Mouse (Mus musculus) hindbrain, embryonic 16.5 days (tissue): ENCODE data around the gene Hyou1. TPM values are rescaled to one million over a fixed set of nuclear protein-coding genes. Genes with fewer than 3 reads are reported as not detected.
"Not testable (repeated sequence)": the region's sequence is repeated elsewhere in the genome, so short reads cannot be mapped to it uniquely, and the experiment has no call there.

Source experiments
- ATAC-seq: fragments of 200-750 bp; cut with Nextera tagmentation; 2 replicates; pipeline ENCODE4 v1.8.0; 2017; ENCODE audit warnings: moderate TSS enrichment, moderate library complexity
- H3K27ac ChIP-seq: fragments of 300-500 bp; sonication (generic); 2 replicates; pipeline ENCODE4 v1.5.1; 2014; ENCODE audit warnings: low read depth, mild to moderate bottlenecking, control low read depth, low read length, moderate library complexity
- H3K27me3 ChIP-seq: fragments of 300-500 bp; sonication (generic); replicated peaks from 2 replicates; pipeline ENCODE4 v1.6.1; 2014; ENCODE audit warnings: low read length; ENCODE audit not compliant: control insufficient read depth, insufficient read depth
- H3K36me3 ChIP-seq: fragments of 300-500 bp; sonication (generic); 2 replicates; pipeline ENCODE4 v1.6.1; 2014; ENCODE audit warnings: mild to moderate bottlenecking, low read length, moderate library complexity, mixed read lengths; ENCODE audit not compliant: control insufficient read depth, insufficient read depth
- H3K4me1 ChIP-seq: fragments of 300-500 bp; sonication (generic); 2 replicates; pipeline ENCODE4 v1.6.1; 2014; ENCODE audit warnings: low read depth, low read length; ENCODE audit not compliant: control insufficient read depth, insufficient read depth
- H3K4me2 ChIP-seq: fragments of 300-500 bp; sonication (generic); 2 replicates; pipeline ENCODE4 v1.6.1; 2014; ENCODE audit warnings: mild to moderate bottlenecking, low read length, control low read depth, moderate library complexity
- H3K4me3 ChIP-seq: fragments of 300-500 bp; sonication (generic); 2 replicates; pipeline ENCODE4 v1.5.1; 2014; ENCODE audit warnings: mild to moderate bottlenecking, low read length, control low read depth, moderate library complexity
- H3K9ac ChIP-seq: fragments of 300-500 bp; sonication (generic); 2 replicates; pipeline ENCODE4 v1.6.1; 2014; ENCODE audit warnings: low read depth, mild to moderate bottlenecking, control low read depth, low read length, moderate library complexity
- H3K9me3 ChIP-seq: fragments of 300-500 bp; sonication (generic); 2 replicates; pipeline ENCODE4 v1.6.1; 2014; ENCODE audit warnings: mild to moderate bottlenecking, low read length, moderate library complexity; ENCODE audit not compliant: control insufficient read depth
- WGBS: fragments of 180-500 bp; shearing (Covaris S2); extraction: QIAGEN DNeasy Blood & Tissue Kit; methylation state at CpG from one replicate; pipeline ENCODE4 v1.1.7; 2014; 5-methylcytosine and 5-hydroxymethylcytosine counted together
- polyA plus RNA-seq: library from polyadenylated mRNA; unstranded; fragments of >200 nt; fragmentation: Nextera tagmentation; extraction: Ambion mirVana; gene quantifications from 2 replicates; pipeline ENCODE4 v1.2.1, GENCODE M21; 2015

Hyou1 gene
- polyA plus RNA-seq: 25.3 and 29.0 TPM in 2 replicates

DNA sequence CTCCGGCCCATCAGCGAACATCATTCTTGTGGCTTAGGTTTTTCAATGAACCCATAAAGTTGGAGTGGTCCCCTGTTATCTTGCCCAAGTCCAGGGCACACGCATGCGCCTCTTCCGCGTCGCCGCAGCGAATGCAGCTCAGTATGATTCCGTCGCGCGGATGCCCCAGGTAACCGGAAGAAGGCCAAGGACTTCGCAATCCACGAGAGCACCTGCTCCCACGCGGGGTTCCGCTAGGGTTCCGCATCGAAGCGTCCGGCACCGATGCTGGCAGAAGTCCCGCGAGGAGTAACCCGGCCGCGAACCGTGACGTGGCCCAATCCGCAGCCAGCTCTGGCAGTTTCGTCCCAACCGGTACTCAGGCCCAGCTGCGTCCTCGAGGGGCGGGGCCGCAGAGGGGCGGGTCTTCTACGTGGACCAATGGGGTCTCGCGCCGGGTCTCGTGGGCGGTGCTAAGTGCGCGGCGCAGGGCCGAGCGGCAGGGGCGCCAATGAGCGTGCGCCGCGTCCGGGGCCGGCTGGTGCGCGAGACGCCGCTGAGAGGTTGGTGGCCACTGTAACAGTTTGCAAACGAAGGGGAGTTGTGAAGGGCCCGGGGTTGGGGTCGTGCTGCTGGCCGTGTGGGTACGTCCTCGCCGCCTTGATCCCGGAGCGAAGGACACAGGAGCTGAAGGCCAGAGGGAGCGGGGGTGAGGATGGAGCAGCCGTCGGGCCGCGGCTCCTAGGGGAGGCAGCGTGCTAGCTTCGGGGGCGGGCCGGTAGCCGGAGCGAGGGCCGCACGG is at the start of gene Hyou1:
Gene Hyou1 (plus strand): TSS at position 437 of the 781 bp plus-strand sequence.
- Histone ChIP-seq H3K36me3 (peaks cover 25% of the 10 kb centered on the region), H3K9me3 (no peaks in the 10 kb centered on the region), H3K4me2 (peak within 1 kb of the TSS; percentile 71), H3K4me3 (peak within 1 kb of the TSS; percentile 88), H3K27me3 (no peaks in the 10 kb centered on the region), H3K9ac (peak within 1 kb of the TSS; percentile 93), H3K27ac (peak within 1 kb of the TSS; percentile 86), H3K4me1 (peaks cover 13% of the 10 kb centered on the region)
- ATAC-seq: peak; percentile 99
- under 1% methylated on average over 78 of the region's 83 CpGs for WGBS

DNA sequence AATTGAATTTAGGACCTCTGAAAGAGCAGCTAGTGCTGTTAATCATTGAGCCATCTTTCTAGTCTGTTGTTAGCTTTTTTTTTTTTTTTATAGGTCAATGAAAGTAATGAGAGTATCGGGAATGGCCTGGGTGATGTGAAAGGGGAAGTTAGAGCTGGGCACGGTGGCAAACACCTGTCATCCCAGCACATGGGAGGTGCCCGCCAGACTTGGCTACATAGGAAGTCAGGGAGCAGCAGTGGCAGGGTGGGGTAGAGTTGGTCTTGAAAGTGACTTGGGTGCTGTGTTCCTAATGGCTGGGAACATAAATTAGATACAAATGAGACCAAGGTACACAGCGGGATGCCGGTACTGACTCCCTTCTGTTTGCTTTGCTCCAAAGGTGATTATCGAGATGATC is 48.6 kb upstream of the Hyou1 start:
- H3K4me3 ChIP-seq: no peak overlapping the region
- no peaks in the 10 kb centered on the region for H3K27me3 ChIP-seq
- H3K4me1 ChIP-seq: peaks cover 11% of the 10 kb centered on the region
- no peak for ATAC-seq
- no peak overlapping the region for H3K9ac ChIP-seq
- 97% methylated on average over 6 of the region's 6 CpGs for WGBS
- H3K36me3 ChIP-seq: peaks cover 22% of the 10 kb centered on the region
- H3K27ac ChIP-seq: no peak overlapping the region
- no peak overlapping the region for H3K4me2 ChIP-seq
- no peaks in the 10 kb centered on the region for H3K9me3 ChIP-seq

DNA sequence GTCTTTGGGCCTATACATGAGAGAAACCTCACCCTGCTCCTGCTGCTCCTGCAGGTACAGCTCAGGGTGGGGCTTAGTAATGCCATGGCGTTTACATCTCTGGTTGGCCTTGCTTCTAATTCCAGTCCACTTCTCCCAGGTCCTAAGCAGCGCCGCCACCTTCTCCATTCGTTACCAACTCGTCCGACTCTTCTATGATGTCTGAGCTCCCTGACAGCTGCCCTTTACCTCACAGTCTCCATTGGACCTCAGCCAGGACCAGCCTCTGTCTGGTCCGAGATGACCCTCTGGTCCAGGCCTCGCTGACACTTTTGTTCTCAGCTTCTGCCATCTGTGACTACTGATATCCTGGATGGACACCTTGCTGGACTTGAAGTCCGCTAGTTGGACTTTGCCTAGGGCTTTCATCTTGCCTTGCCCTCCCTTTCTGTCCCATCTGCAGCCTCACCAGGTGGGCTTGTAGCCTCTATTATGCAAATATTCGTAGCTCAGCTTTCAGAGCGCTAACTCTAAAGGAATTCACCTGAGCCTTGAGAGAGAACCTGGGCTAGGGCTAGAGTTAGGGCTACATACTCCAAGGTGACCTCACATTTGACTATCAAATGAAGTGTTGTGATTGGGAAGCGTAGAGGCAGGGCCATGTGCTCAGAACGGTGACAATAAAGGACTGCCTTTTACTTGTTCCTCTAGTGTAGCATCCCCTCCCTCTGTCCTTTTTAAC is 46.2 kb upstream of the Hyou1 start:
- peaks cover 22% of the 10 kb centered on the region for H3K36me3 ChIP-seq
- 94% methylated on average over 13 of the region's 13 CpGs for WGBS

DNA sequence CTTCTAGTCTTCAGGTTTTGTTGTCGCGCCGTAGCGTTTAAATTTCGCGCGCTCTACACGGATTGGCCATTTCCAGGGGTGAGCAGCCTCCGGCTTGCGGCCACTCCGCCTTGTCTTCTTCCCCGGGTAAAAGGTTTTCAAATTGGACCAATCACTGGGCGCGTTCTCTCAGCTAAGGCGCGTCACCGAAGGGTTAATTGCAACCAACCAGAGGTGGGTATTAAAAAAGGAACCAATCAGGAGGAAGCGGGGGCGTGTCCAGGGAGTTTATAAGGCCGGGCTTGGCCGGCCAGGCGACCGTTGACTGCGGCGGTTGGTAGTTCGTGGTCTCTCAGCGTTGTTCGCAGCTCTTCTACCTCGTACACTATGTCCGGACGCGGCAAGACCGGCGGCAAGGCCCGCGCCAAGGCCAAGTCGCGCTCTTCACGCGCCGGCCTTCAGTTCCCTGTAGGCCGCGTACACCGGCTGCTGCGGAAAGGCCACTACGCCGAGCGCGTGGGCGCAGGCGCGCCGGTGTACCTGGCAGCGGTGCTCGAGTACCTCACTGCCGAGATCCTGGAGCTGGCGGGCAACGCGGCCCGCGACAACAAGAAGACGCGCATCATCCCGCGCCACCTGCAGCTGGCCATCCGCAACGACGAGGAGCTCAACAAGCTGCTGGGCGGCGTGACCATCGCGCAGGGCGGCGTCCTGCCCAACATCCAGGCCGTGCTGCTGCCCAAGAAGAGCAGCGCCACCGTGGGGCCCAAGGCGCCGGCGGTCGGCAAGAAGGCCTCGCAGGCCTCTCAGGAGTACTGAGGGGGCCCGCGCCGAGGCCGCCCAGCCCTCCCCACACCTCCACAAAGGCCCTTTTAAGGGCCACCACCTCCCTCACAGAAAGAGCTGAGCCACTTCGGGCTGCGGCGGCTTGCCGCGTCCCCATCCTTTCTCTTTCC is 44.6 kb upstream of the Hyou1 start, which contains the start of gene H2afx:
Gene H2afx (plus strand): TSS at position 299 of the 935 bp plus-strand sequence.
- Histone ChIP-seq H3K27me3 (no peaks in the 10 kb centered on the region), H3K4me3 (peak within 1 kb of the TSS; percentile 80), H3K4me2 (peak within 1 kb of the TSS; percentile 89), H3K4me1 (peaks cover 21% of the 10 kb centered on the region), H3K9ac (peak within 1 kb of the TSS; percentile 84), H3K27ac (peak within 1 kb of the TSS; percentile 92), H3K9me3 (no peaks in the 10 kb centered on the region), H3K36me3 (peaks cover 20% of the 10 kb centered on the region)
- WGBS: under 1% methylated on average over 86 of the region's 91 CpGs
- ATAC-seq: peak; percentile 97

More for the DNA sequence above, 46.2 kb upstream of the Hyou1 start:
- Histone ChIP-seq H3K4me3 (no peak overlapping the region), H3K4me2 (no peak overlapping the region), H3K9ac (no peak overlapping the region), H3K9me3 (no peaks in the 10 kb centered on the region), H3K27ac (no peak overlapping the region), H3K27me3 (no peaks in the 10 kb centered on the region), H3K4me1 (peaks cover 21% of the 10 kb centered on the region)
- ATAC-seq: no peak

DNA sequence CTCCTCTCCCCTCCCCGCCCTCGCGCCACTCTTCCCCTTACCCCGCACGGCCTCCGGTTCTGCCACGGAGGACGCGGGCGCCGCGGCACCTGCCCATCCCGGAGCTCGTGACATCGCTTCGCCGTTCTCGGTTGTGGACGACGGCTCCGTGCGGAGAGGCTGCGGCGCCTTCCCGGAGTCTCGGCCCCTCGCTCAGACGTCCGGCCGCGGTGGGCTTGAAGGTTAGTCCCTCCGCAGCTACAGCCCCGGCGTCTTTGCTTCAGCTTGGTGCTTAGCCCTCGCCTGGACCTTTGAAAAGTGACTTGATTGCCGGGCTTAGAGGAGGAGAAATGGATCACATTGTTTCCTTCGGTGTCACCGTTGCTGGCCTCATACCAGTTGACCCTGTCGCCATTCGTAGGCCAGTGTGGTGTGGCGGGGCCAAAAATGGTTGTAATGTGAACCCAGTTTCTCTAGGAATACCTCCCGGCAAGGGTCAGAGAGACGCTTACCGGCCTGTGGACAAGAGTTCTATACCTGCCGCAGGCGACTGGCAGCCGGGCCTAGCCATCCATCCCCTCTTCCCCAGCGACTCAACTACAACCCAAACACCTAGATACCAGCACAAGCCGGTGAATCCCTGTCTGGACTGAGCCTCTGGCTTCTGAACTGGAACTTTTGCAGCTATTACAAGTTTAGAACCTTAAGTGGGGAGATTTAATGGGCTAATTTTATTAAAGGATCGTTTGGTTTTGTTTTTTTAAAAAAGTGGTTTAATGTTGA is 43.8 kb upstream of the Hyou1 start:
- Histone ChIP-seq H3K27ac (peak overlapping the region; percentile 92), H3K4me1 (peaks cover 21% of the 10 kb centered on the region), H3K36me3 (peaks cover 20% of the 10 kb centered on the region), H3K9ac (peak overlapping the region; percentile 84), H3K4me2 (peak overlapping the region; percentile 89), H3K27me3 (no peaks in the 10 kb centered on the region), H3K4me3 (peak overlapping the region; percentile 80), H3K9me3 (no peaks in the 10 kb centered on the region)
- no peak for ATAC-seq
- 0% methylated on average over 50 of the region's 50 CpGs for WGBS

DNA sequence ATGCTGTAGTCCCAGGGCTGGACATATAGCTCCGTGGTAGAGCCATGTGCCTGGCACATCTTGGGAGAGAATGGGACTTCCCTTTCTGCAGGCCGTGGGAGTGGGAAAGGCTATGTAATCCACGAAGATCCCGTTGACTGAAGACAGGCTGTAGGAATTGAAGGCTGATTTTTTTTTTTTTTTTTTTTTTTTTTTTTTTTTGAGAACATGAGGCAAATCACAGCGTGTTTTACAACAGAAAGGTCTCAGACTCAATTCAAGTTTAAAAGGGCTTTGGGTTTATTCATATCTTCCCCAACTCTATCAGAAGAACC is 43.2 kb upstream of the Hyou1 start:
- H3K36me3 ChIP-seq: peaks cover 20% of the 10 kb centered on the region

DNA sequence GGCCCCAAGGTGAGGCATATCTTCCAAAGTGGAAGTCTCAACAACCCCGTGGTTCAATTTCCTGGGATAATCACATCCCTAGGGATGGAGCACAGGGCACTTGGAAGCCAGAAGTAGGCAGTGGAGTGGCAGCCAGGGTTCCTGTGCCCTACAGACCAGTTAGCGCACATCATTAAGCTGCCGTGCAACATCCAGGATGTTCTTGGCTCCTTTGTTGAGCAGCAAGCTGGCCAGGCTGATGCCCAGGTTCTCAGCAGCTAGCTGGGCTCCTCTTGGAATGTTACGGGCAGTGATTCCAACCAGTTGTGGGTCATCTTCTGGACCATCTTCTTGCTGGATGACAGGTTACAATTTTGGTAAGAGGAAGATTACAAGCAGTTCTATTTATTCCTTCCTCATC is 42.8 kb upstream of the Hyou1 start:
- not testable (repeated sequence) for ATAC-seq, H3K27ac ChIP-seq, H3K9me3 ChIP-seq, H3K27me3 ChIP-seq
- Histone ChIP-seq H3K4me3 (peak overlapping the region; percentile 5), H3K4me1 (peaks cover 21% of the 10 kb centered on the region), H3K36me3 (peaks cover 18% of the 10 kb centered on the region), H3K4me2 (peak overlapping the region; percentile 89), H3K9ac (peak overlapping the region; percentile 3; the same call in 1 of the 2 replicates)
- WGBS: 31% methylated on average over 4 of the region's 4 CpGs

More for the DNA sequence above, 43.2 kb upstream of the Hyou1 start:
- no peaks in the 10 kb centered on the region for H3K9me3 ChIP-seq
- H3K27me3 ChIP-seq: no peaks in the 10 kb centered on the region
- peaks cover 21% of the 10 kb centered on the region for H3K4me1 ChIP-seq
- peak overlapping the region; percentile 84 for H3K9ac ChIP-seq
- H3K4me3 ChIP-seq: peak overlapping the region; percentile 80
- peak overlapping the region; percentile 89 for H3K4me2 ChIP-seq
- no peak for ATAC-seq
- H3K27ac ChIP-seq: peak overlapping the region; percentile 92; the same call in 1 of the 2 replicates
- 2% methylated on average over 5 of the region's 5 CpGs for WGBS

DNA sequence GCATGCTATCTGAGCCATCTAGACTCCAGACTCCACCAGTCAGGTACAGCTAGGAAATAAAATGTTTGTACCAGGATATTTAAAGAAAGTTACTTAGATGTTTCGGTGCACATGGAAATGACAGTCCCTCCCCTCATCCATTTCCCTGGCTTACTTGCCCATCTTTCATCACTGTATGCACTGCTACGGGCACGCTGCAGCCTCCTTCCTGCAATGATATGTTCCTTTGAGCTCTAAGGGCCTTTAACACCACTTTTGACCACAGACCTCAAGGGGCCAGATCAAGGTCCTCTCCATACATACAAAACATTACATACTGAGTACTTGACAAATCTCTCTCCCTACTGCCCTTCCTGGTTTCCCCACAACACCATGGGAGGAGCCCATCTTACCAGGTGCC is 42.3 kb upstream of the Hyou1 start:
- 76% methylated on average over 3 of the region's 3 CpGs for WGBS
- Histone ChIP-seq H3K27me3 (no peaks in the 10 kb centered on the region), H3K9ac (peak overlapping the region; percentile 3; the same call in 1 of the 2 replicates), H3K9me3 (no peaks in the 10 kb centered on the region), H3K4me3 (peak overlapping the region; percentile 5; the same call in 1 of the 2 replicates), H3K27ac (no peak overlapping the region), H3K4me1 (peaks cover 21% of the 10 kb centered on the region), H3K4me2 (peak overlapping the region; percentile 89), H3K36me3 (peaks cover 14% of the 10 kb centered on the region)
- ATAC-seq: no peak
